Mouse (Mus musculus) hindbrain, embryonic 13.5 days (tissue): ENCODE measurements around the gene Kcnh4. TPM values are rescaled to one million over a fixed set of nuclear protein-coding genes. Genes with fewer than 3 reads are reported as not detected.

ENCODE experiments used
- ATAC-seq: fragments of 200-750 bp; cut with Nextera tagmentation; 2 replicates; pipeline ENCODE4 v1.8.0; 2017; ENCODE audit warnings: moderate TSS enrichment; ENCODE audit not compliant: low FRiP score
- H3K27ac ChIP-seq: fragments of 300-500 bp; sonication (generic); 2 replicates; pipeline ENCODE4 v1.5.1; 2015; ENCODE audit warnings: inconsistent platforms, mild to moderate bottlenecking, moderate library complexity
- H3K27me3 ChIP-seq: fragments of 300-500 bp; sonication (generic); 2 replicates; pipeline ENCODE4 v1.6.1; 2015; ENCODE audit warnings: mild to moderate bottlenecking, inconsistent platforms
- H3K36me3 ChIP-seq: fragments of 300-500 bp; sonication (generic); 2 replicates; pipeline ENCODE4 v1.6.1; 2015; ENCODE audit warnings: mild to moderate bottlenecking, inconsistent platforms
- H3K4me1 ChIP-seq: fragments of 300-500 bp; sonication (generic); replicated peaks from 2 replicates; pipeline ENCODE4 v1.6.1; 2015; ENCODE audit warnings: inconsistent platforms
- H3K4me2 ChIP-seq: fragments of 300-500 bp; sonication (generic); 2 replicates; pipeline ENCODE4 v1.6.1; 2015; ENCODE audit warnings: inconsistent platforms, mild to moderate bottlenecking, moderate library complexity
- H3K4me3 ChIP-seq: fragments of 300-500 bp; sonication (generic); 2 replicates; pipeline ENCODE4 v1.5.1; 2015; ENCODE audit warnings: mild to moderate bottlenecking, inconsistent platforms
- H3K9ac ChIP-seq: fragments of 300-500 bp; sonication (generic); 2 replicates; pipeline ENCODE4 v1.6.1; 2015; ENCODE audit warnings: mild to moderate bottlenecking, inconsistent platforms
- H3K9me3 ChIP-seq: fragments of 300-500 bp; sonication (generic); 2 replicates; pipeline ENCODE4 v1.6.1; 2016; ENCODE audit warnings: inconsistent platforms
- WGBS: fragments of 180-500 bp; shearing (Covaris S2); methylation state at CpG from one replicate; pipeline ENCODE4 v1.1.7; 2015; 5-methylcytosine and 5-hydroxymethylcytosine counted together
- polyA plus RNA-seq: library from polyadenylated mRNA; unstranded; fragments of >200 nt; fragmentation: Nextera tagmentation; extraction: Ambion mirVana; gene quantifications from 2 replicates; pipeline ENCODE4 v1.2.1, GENCODE M21; 2015

The Kcnh4 gene
- polyA plus RNA-seq, 1 experiment from 2014 or later, result 7.5 TPM

DNA sequence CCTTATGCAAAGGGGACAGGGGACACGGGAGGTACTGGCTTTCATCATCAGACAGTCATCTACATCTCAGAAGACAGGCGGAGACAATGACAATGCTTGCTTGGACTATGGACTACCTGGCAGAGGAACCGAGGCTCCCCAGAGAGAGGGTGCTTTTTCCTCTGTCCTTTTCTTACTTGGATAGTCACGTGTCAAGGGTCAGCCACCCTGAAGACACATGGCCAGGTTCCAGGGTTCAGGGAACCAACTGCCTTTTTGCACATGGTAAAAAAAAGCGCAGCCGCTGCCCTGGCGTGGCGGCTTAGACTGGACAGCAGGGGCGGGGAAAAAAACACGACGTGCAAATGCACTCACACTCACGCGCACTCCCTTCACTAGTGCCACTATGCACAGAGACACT lies 22.8 kb upstream of the Kcnh4 start:
- no peak overlapping the region for H3K9ac ChIP-seq
- H3K27me3 ChIP-seq, result no peaks in the 10 kb centered on the region
- H3K36me3 ChIP-seq, result peaks cover 74% of the 10 kb centered on the region
- no peaks in the 10 kb centered on the region for H3K4me1 ChIP-seq
- no peak for ATAC-seq
- H3K9me3 ChIP-seq, result no peaks in the 10 kb centered on the region
- no peak overlapping the region for H3K27ac ChIP-seq
- no peak overlapping the region for H3K4me2 ChIP-seq
- 90% methylated on average over 13 of the region's 13 CpGs for WGBS
- no peak overlapping the region for H3K4me3 ChIP-seq

DNA sequence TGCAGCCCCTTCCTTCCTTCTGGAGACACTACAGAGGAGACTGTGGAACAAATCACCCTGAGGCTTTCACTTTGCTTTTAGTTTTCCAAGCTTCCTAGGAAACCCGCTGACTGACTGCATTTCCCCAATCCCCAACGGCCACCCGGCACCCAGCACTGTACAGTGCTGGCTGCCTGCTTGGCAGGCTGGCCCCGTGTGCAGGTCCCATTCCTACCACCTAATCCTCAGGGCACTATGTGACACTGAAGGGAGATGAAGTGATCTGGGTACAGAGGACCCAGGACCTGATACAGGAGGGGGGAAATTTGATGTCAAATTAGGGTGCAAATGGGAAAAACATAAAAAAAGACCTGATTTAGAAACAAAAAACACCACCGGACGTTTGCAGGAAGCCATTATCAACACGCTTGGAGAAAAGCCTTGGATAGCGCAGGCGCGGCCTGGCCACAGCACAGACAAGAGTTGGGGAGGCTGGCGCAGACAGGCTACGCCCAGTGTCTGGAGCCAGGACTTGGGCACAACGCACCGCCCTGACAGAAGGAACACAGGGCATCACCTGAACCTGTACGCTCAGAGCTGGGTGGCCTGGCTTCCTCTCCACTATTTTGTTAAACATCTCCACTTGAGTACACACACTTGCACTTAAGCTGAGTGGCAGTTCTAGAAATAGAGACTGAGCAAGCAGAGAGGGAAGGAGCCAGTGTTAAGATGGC lies 22.2 kb upstream of the Kcnh4 start:
- H3K9me3 ChIP-seq, result no peaks in the 10 kb centered on the region
- WGBS, result 92% methylated on average over 15 of the region's 15 CpGs
- H3K27me3 ChIP-seq, result no peaks in the 10 kb centered on the region
- no peak overlapping the region for H3K4me2 ChIP-seq
- H3K9ac ChIP-seq, result no peak overlapping the region
- H3K36me3 ChIP-seq, result peaks cover 67% of the 10 kb centered on the region
- ATAC-seq, result no peak
- H3K27ac ChIP-seq, result no peak overlapping the region
- no peaks in the 10 kb centered on the region for H3K4me1 ChIP-seq
- H3K4me3 ChIP-seq, result no peak overlapping the region

DNA sequence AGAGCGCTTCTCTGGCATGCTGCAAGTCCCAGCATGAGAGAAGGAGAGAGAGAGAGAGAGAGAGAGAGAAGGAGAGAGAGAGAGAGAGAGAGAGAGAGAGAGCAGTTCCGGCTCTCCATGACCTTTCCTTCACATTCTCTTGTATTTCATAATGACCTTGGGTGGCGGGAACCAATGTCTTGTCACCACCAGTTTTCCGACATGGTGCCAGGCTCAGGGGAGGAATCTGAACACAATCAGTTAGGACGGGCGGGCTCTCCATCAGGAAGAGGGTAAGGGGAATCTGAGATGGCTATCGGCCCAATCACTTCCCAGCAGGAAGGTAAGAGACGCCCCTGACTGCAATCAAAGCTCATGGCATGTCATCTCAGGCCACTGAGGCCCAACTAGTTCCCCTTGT lies 20.5 kb upstream of the Kcnh4 start:
- Histone ChIP-seq H3K27me3 (no peaks in the 10 kb centered on the region), H3K27ac (no peak overlapping the region), H3K36me3 (peaks cover 54% of the 10 kb centered on the region), H3K4me1 (no peaks in the 10 kb centered on the region), H3K9ac (no peak overlapping the region), H3K4me2 (no peak overlapping the region), H3K9me3 (no peaks in the 10 kb centered on the region), H3K4me3 (no peak overlapping the region)
- WGBS, result 84% methylated on average over 8 of the region's 8 CpGs
- ATAC-seq, result no peak

DNA sequence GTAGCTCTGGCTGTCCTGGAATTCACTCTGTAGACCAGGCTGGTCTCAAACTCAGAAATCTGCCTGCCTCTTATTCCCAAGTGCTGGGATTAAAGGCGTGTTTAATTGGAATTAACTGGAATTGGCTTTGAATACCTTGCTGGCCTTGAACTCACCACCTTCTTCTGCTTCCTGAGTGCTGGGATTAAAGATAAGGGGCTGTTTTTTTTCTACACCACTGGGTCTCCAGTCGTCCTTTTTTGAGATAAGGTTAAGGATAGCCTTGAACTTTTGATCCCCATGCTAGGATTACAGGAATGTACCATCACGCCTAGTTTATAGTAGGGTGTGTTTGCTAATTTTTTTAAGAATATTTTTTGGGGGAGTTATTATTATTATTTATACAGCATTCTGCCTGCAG lies 18.3 kb upstream of the Kcnh4 start:
- Histone ChIP-seq H3K9ac (no peak overlapping the region), H3K27ac (no peak overlapping the region), H3K9me3 (no peaks in the 10 kb centered on the region), H3K4me3 (no peak overlapping the region), H3K4me1 (no peaks in the 10 kb centered on the region), H3K27me3 (no peaks in the 10 kb centered on the region), H3K4me2 (no peak overlapping the region), H3K36me3 (peaks cover 38% of the 10 kb centered on the region)
- WGBS, result 81% methylated on average over 3 of the region's 3 CpGs
- ATAC-seq, result no peak

DNA sequence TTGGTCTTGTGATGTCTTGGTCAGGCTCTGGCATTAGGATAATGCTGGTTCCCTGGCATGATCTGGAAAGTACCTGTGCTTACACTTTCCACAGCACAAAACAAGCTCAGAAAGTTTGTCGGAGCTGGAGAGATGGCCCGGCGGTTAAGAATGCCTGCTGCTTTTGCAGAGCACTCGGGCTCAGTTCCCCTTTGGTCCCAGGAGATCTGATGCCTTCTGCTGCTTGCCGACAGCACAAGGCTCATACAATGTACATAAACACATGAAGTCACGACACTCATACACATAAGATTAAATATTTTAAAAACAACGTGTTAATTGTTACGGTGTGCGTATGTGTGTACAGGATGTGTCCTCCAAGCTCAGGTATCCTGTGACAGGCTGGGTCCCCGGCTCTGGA lies 16.2 kb upstream of the Kcnh4 start:
- Histone ChIP-seq H3K27ac (no peak overlapping the region), H3K4me1 (no peaks in the 10 kb centered on the region; the same call in 1 of the 2 replicates), H3K9ac (no peak overlapping the region), H3K9me3 (no peaks in the 10 kb centered on the region), H3K36me3 (peaks cover 17% of the 10 kb centered on the region), H3K27me3 (no peaks in the 10 kb centered on the region), H3K4me2 (no peak overlapping the region), H3K4me3 (no peak overlapping the region)
- 80% methylated on average over 10 of the region's 10 CpGs for WGBS
- ATAC-seq, result no peak

DNA sequence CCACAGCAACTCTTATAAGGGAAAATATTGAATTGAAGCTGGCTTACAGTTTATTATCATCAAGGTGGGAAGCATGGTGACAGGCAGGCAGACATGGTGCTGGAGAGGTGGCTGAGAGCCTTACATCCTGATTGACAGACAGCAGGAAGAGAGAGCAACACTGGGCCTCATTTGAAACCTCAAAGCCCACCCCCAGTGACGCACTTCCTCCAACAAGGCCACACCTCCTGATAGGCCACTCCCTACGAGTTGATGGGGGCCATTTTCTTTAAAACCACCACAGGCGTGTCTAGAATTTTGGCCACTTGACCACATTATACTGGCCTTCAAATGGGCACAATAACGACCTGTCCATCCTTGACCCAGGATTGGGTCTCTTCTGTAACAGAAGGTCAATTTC lies 14.5 kb upstream of the Kcnh4 start:
- Histone ChIP-seq H3K4me3 (no peak overlapping the region), H3K27me3 (no peaks in the 10 kb centered on the region), H3K4me1 (peaks cover 5% of the 10 kb centered on the region), H3K9me3 (no peaks in the 10 kb centered on the region), H3K27ac (no peak overlapping the region), H3K36me3 (peaks cover 5% of the 10 kb centered on the region), H3K9ac (no peak overlapping the region), H3K4me2 (no peak overlapping the region)
- WGBS, result 82% methylated on average over 4 of the region's 4 CpGs
- no peak for ATAC-seq

DNA sequence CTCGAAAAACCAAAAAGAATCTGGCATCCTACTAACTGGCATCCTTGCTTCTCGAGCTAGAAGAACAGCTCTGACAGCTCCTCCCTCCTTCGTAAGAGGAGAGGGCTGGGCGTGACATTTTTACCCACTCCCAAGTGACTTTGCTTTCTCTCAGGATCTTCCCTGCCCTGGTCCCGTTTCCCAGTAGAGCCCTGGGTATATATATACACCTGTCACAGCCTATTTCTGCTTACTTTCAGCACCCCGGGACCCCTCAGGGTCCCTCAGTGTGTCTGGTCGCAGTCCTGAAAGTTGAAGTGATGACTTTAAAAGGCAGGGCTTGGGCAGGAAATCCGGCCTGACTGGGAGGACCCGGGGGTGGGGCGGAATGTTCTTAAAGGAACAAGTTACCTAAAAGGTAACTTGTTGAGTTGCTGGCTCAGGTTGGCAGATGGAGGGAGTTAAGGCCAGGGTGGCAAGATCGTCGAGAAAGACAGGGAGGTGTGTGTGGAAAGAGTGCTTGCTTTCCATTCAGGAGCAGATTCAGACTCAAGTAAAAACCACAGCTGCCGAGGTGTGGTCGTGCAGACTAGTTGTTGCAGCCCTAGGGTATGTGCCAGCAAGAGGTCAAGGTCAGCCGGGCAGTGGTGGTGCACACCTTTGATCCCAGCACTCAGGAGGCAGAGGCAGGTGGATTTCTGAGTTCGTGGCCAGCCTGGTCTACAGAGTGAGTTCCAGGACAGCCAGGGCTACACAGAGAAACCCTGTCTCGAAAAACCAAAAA lies 11.1 kb upstream of the Kcnh4 start, which contains the start of gene Ghdc:
Gene Ghdc (minus strand): TSS at position 312 of the 763 bp plus-strand sequence.
- Histone ChIP-seq H3K27ac (no peak within 1 kb of the TSS), H3K27me3 (no peaks in the 10 kb centered on the region), H3K36me3 (no peaks in the 10 kb centered on the region), H3K4me1 (peaks cover 5% of the 10 kb centered on the region), H3K4me2 (peak within 1 kb of the TSS; percentile 49), H3K9ac (peak within 1 kb of the TSS; percentile 58; the same call in 1 of the 2 replicates), H3K9me3 (no peaks in the 10 kb centered on the region), H3K4me3 (peak within 1 kb of the TSS; percentile 47)
- 29% methylated on average over 17 of the region's 17 CpGs for WGBS
- no peak; the same call in 1 of the 2 replicates for ATAC-seq

DNA sequence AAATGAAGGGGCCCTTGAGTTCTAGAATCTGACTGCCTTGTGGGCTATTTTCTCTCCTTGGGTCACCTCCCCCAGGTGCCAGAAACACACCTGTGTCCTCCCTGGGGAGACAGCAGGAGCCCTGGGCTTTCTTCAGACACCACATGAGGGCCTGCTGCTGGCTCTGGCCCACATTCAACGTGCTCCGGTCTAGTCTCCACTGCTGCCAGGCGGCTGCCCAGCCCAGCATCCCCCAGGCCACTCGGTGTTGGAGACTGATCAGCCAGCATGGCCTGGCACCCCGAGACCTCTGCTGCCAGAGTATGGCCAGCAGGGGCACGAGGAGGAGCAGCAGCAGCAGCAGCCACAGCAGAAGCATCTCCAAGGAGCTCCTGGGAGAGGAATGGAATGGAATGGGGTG lies 10.2 kb upstream of the Kcnh4 start:
- H3K9ac ChIP-seq, result 0 out of 2 replicates have a peak overlapping the region, but pooled peaks have one; percentile 39
- H3K4me3 ChIP-seq, result peak overlapping the region; percentile 47
- 59% methylated on average over 6 of the region's 6 CpGs for WGBS
- no peaks in the 10 kb centered on the region for H3K36me3 ChIP-seq
- H3K4me1 ChIP-seq, result peaks cover 5% of the 10 kb centered on the region
- no peaks in the 10 kb centered on the region for H3K27me3 ChIP-seq
- ATAC-seq, result no peak
- H3K27ac ChIP-seq, result no peak overlapping the region
- H3K9me3 ChIP-seq, result no peaks in the 10 kb centered on the region
- peak overlapping the region; percentile 49 for H3K4me2 ChIP-seq

DNA sequence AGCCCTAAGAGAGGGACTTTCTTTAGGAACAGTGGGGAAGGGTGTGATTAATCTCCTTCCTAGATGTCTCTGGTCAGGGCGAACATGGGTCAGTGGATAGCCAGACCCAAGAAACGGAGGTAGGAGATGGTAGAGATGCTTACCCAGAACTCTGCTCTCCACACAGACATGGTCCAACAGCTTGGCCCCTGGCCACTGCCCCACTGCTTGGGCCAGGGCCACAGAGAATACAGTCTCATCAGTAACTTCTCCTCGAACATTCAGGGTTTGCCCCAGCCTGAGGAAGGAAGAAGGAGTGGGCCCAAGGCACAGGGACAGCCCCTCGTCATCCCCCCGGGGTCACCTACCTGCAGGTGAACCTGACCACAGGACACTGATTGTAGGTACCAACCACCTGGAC lies 8.1 kb upstream of the Kcnh4 start:
- peaks cover 5% of the 10 kb centered on the region for H3K4me1 ChIP-seq
- 87% methylated on average over 5 of the region's 5 CpGs for WGBS
- no peak overlapping the region for H3K4me2 ChIP-seq
- H3K4me3 ChIP-seq, result no peak overlapping the region
- ATAC-seq, result no peak
- H3K9me3 ChIP-seq, result no peaks in the 10 kb centered on the region
- 0 out of 2 replicates have a peak, but pooled peaks cover 2% of the 10 kb centered on the region for H3K27me3 ChIP-seq
- no peak overlapping the region for H3K27ac ChIP-seq
- no peaks in the 10 kb centered on the region for H3K36me3 ChIP-seq
- no peak overlapping the region for H3K9ac ChIP-seq

DNA sequence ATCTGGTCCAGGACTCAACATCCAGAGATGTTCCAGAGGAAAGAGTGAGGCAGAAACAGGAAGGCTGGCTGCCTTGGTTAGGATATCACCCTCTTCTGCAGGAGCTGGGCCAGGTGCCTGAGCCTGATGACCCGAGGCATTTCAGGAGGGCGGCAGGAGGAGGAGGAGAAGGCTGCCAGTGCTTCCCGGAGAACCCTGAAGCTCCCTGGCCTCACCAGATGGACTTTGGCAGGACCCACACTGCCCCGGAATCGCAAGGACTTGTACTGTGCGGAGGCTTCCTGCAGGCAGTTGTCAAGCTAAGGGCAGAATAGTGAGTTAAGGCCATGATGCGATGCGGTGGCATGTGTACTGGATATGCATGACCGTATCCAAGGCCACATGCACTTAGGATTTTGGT lies 7.0 kb upstream of the Kcnh4 start:
- peaks cover 10% of the 10 kb centered on the region for H3K4me1 ChIP-seq
- ATAC-seq, result no peak
- no peak overlapping the region for H3K4me3 ChIP-seq
- 0 out of 2 replicates have a peak, but pooled peaks cover 7% of the 10 kb centered on the region for H3K27me3 ChIP-seq
- H3K9ac ChIP-seq, result no peak overlapping the region
- H3K9me3 ChIP-seq, result no peaks in the 10 kb centered on the region
- no peak overlapping the region for H3K4me2 ChIP-seq
- H3K36me3 ChIP-seq, result no peaks in the 10 kb centered on the region
- WGBS, result 78% methylated on average over 9 of the region's 9 CpGs
- no peak overlapping the region for H3K27ac ChIP-seq

DNA sequence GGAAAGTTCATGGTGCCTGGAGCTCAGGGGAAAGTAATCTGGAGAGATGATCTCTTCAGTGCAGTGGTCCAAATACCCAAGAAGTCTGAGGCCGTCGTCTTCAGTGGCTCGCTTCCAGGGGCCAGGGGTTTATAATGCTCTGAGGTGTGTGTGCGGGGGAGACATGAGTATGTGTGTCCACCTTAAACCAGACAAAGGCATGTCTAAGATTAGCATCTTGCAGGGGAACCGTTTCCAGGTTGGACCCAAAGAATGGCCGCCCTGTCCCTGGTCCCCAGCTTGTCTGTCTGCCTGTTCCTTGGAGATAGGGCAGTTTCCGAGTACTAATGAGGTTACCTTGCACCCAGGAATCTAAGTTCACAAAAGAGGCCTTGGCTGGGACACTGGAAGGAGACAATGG lies 3.1 kb upstream of the Kcnh4 start, which contains the start of gene Hcrt:
Gene Hcrt (minus strand): TSS at position 101 of the 400 bp plus-strand sequence.
- no peak for ATAC-seq
- 88% methylated on average over 7 of the region's 7 CpGs for WGBS
- peak within 1 kb of the TSS; percentile 32; the same call in 1 of the 2 replicates for H3K27ac ChIP-seq

DNA sequence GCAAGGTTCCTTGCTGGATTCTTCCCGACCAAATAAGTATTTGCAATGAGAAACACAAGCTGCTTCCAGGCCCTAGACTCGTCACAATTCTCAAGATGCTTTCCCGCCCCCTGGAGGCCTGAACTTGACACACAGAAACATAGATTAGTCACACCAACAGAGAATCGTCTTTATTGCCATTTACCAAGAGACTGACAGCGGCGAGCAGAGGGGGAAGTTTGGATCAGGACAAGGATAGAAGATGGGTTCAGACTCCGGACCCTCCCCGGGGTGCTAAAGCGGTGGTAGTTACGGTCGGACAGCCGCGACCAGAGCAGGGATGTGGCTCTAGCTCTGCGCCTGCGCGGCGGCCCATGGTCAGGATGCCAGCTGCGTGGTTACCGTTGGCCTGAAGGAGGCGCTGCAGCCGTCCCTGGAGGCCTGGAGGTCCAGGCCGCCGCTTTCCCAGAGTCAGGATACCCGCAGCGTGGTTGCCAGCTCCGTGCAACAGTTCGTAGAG lies 1.9 kb upstream of the Kcnh4 start:
- under 1% methylated on average over 27 of the region's 27 CpGs for WGBS
- peak overlapping the region; percentile 73 for H3K9ac ChIP-seq
- no peaks in the 10 kb centered on the region for H3K9me3 ChIP-seq
- peaks cover 2% of the 10 kb centered on the region for H3K36me3 ChIP-seq
- H3K4me1 ChIP-seq, result peaks cover 32% of the 10 kb centered on the region
- peak; percentile 65 for ATAC-seq
- H3K4me2 ChIP-seq, result peak overlapping the region; percentile 64
- peak overlapping the region; percentile 45 for H3K4me3 ChIP-seq
- 0 out of 2 replicates have a peak, but pooled peaks cover 15% of the 10 kb centered on the region for H3K27me3 ChIP-seq
- H3K27ac ChIP-seq, result peak overlapping the region; percentile 32; the same call in 1 of the 2 replicates

More for the DNA sequence above, 3.1 kb upstream of the Kcnh4 start, which contains the start of gene Hcrt:
- Histone ChIP-seq H3K9me3 (no peaks in the 10 kb centered on the region), H3K9ac (peak within 1 kb of the TSS; percentile 73), H3K4me1 (peaks cover 29% of the 10 kb centered on the region), H3K27me3 (0 out of 2 replicates have a peak, but pooled peaks cover 14% of the 10 kb centered on the region), H3K4me3 (peak within 1 kb of the TSS; percentile 45), H3K4me2 (peak within 1 kb of the TSS; percentile 64), H3K36me3 (no peaks in the 10 kb centered on the region)
